Mouse (Mus musculus) heart, postnatal 0 days (tissue): ENCODE data around the gene Tpcn1. TPM values are rescaled to one million over a fixed set of nuclear protein-coding genes. Genes with fewer than 3 reads are reported as not detected.
A peak's percentile ranks its signal among the peaks of the same experiment; 100 is the strongest.

Experiments
- ATAC-seq: fragments of 200-750 bp; cut with Nextera tagmentation; 2 replicates; pipeline ENCODE4 v1.8.0; 2017; ENCODE audit warnings: low read depth, moderate number of reproducible peaks, moderate library complexity; ENCODE audit not compliant: insufficient read depth
- DNase-seq: peaks from one replicate; pipeline ENCODE4 v3.0.0-alpha.2; 2016; ENCODE audit warnings: low spot score
- H3K27ac ChIP-seq: fragments of 300-500 bp; sonication (generic); 2 replicates; pipeline ENCODE4 v1.5.1; 2014; ENCODE audit warnings: low read depth, mild to moderate bottlenecking
- H3K27me3 ChIP-seq: fragments of 300-500 bp; sonication (generic); 2 replicates; pipeline ENCODE4 v1.6.1; 2014; ENCODE audit warnings: low read length, mixed read lengths; ENCODE audit not compliant: control insufficient read depth, insufficient read depth
- H3K36me3 ChIP-seq: fragments of 300-500 bp; sonication (generic); replicated peaks from 2 replicates; pipeline ENCODE4 v1.6.1; 2014; ENCODE audit warnings: low read length, mixed read lengths; ENCODE audit not compliant: control insufficient read depth, insufficient read depth
- H3K4me1 ChIP-seq: fragments of 300-500 bp; sonication (generic); 2 replicates; pipeline ENCODE4 v1.6.1; 2014; ENCODE audit warnings: antibody characterized with exemption; ENCODE audit not compliant: control insufficient read depth, insufficient read depth
- H3K4me2 ChIP-seq: fragments of 300-500 bp; sonication (generic); 2 replicates; pipeline ENCODE4 v1.6.1; 2014; ENCODE audit warnings: low read depth, mild to moderate bottlenecking, low read length, moderate library complexity
- H3K4me3 ChIP-seq: fragments of 300-500 bp; sonication (generic); 2 replicates; pipeline ENCODE4 v1.5.1; 2014; ENCODE audit warnings: low read depth, low read length
- H3K9ac ChIP-seq: fragments of 300-500 bp; sonication (generic); replicated peaks from 2 replicates; pipeline ENCODE4 v1.6.1; 2014; ENCODE audit warnings: low read depth, low read length, mixed read lengths
- H3K9me3 ChIP-seq: fragments of 300-500 bp; sonication (generic); replicated peaks from 2 replicates; pipeline ENCODE4 v1.6.1; 2016; ENCODE audit warnings: low read length; ENCODE audit not compliant: control insufficient read depth
- CTCF ChIP-seq: IDR thresholded peaks from 2 replicates; pipeline ENCODE4 v1.5.1; 2016; ENCODE audit warnings: antibody characterized with exemption, control low read depth, low read depth
- EP300 ChIP-seq: IDR thresholded peaks from 2 replicates; pipeline ENCODE4 v1.6.1; 2016; ENCODE audit warnings: antibody characterized with exemption, low read depth
- WGBS: fragments of 180-500 bp; shearing (Covaris S2); extraction: QIAGEN DNeasy Blood & Tissue Kit; methylation state at CpG from one replicate; pipeline ENCODE4 v1.1.7; 2014; 5-methylcytosine and 5-hydroxymethylcytosine counted together
- polyA plus RNA-seq: library from polyadenylated mRNA; unstranded; fragments of >200 nt; fragmentation: Nextera tagmentation; extraction: Ambion mirVana; gene quantifications from 2 replicates; pipeline ENCODE4 v1.2.1, GENCODE M21; 2015
- total RNA-seq: library from RNA; depleted of rRNA; stranded (reverse); fragments of >200 nt; gene quantifications from 2 replicates; pipeline ENCODE4 v1.2.3, GENCODE M21; 2014; ENCODE audit warnings: low replicate concordance

Tpcn1 gene
- total and polyA plus RNA-seq, 2 experiments from 2014 or later: 11.5 to 15.8 TPM

DNA sequence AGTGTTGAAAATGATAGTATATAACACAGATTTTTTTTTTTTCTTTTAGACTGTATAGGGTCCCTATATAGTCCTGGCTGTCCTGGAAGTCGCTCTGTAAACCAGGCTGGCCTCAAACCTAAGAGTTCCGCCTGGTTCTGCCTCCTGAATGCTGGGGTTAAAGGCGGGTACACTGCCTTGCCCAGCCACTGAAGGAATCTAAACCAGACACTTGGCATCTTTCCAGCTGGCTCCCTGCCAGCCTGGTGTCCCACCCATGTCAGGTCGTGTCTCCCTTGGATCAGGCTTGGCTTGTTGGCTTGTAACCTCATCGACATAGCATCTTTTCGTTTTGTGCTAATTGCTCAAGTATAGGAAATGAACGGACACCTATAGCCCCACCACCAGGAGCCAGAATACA, 40.2 kb upstream of the Tpcn1 start:
- Histone ChIP-seq H3K4me1 (no peaks in the 10 kb centered on the region), H3K27me3 (peaks cover 6% of the 10 kb centered on the region), H3K9me3 (0 out of 2 replicates have a peak, but pooled peaks cover 5% of the 10 kb centered on the region), H3K36me3 (peaks cover 40% of the 10 kb centered on the region), H3K27ac (no peak overlapping the region), H3K4me3 (no peak overlapping the region), H3K4me2 (no peak overlapping the region), H3K9ac (no peak overlapping the region)
- TF ChIP-seq EP300 (no peak), CTCF (no peak)
- 38% methylated on average over 7 of the region's 7 CpGs for WGBS
- ATAC-seq (no peak), DNase-seq (no peak)

DNA sequence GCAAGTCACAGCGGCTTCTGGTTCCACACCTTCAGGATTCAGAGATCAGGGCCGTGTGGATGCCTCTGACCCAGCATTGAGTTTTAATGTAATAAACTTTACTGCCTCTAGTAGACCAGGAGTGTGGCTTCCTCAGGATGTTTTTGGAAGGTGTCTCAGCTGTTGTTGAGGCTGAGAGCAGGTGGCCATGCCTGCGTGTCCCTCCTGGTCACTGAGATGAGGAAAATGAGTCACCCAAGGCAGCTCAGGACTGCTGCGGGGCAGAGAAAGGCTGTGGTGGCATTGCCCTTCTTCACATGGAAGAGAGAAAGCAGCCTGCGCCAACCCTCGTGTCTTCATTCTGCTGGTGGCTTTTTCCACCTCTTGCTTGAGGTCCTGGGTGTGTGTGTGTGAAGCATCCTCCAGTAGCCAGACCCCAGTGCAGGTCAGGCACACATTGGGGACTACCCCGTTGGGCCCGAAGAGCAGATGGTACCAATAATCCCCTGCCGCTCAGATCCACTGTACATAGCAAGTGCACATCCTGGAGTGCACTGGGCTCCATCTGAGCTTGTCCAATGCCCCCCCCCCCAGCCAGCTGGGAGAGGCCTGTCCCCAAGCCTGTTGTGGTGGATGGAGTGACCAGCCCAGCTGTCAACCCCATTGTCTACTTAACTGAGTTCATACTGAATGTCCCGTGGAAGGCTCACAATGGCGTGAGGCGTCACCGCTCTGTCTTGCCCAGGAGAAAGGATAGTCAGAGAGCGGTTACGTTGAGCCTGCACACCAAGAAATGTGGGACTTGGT, 39.2 kb upstream of the Tpcn1 start:
- ATAC-seq (no peak), DNase-seq (no peak)
- no peak overlapping the region for H3K9ac ChIP-seq
- peaks cover 6% of the 10 kb centered on the region for H3K27me3 ChIP-seq
- peaks cover 48% of the 10 kb centered on the region for H3K36me3 ChIP-seq
- TF ChIP-seq EP300: no peak
- TF ChIP-seq CTCF: no peak
- H3K4me2 ChIP-seq: no peak overlapping the region
- H3K27ac ChIP-seq: no peak overlapping the region
- H3K4me1 ChIP-seq: no peaks in the 10 kb centered on the region
- WGBS: 82% methylated on average over 15 of the region's 15 CpGs
- H3K4me3 ChIP-seq: no peak overlapping the region
- H3K9me3 ChIP-seq: 0 out of 2 replicates have a peak, but pooled peaks cover 5% of the 10 kb centered on the region

DNA sequence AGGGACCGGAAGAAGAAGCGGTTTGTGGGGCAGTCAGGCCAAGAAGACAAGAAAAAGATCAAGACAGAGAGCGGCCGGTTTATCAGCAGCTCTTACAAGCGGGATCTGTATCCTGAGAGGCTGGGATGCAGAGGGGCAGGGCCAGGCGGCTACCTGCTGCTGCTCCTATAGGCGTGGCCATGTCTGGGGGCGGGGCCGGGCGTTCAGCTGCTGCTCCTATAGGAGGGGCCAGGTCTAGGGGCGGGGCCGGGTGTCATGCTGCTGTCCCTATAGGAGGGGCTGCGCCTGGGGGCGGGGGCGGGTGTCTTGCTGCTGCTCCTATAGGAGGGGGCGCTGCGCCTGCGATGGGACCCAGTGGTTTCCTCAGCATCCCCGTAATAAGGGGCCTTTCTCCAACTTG, 37.9 kb upstream of the Tpcn1 start:
- H3K36me3 ChIP-seq: peaks cover 56% of the 10 kb centered on the region
- H3K27ac ChIP-seq: no peak overlapping the region
- no peaks in the 10 kb centered on the region for H3K9me3 ChIP-seq
- no peak overlapping the region for H3K4me3 ChIP-seq
- TF ChIP-seq EP300: no peak
- no peak for TF ChIP-seq CTCF
- H3K27me3 ChIP-seq: peaks cover 6% of the 10 kb centered on the region
- H3K4me1 ChIP-seq: peaks cover 4% of the 10 kb centered on the region; the same call in 1 of the 2 replicates
- 55% methylated on average over 19 of the region's 19 CpGs for WGBS
- no peak for DNase-seq
- H3K9ac ChIP-seq: no peak overlapping the region
- ATAC-seq: no peak
- no peak overlapping the region for H3K4me2 ChIP-seq

DNA sequence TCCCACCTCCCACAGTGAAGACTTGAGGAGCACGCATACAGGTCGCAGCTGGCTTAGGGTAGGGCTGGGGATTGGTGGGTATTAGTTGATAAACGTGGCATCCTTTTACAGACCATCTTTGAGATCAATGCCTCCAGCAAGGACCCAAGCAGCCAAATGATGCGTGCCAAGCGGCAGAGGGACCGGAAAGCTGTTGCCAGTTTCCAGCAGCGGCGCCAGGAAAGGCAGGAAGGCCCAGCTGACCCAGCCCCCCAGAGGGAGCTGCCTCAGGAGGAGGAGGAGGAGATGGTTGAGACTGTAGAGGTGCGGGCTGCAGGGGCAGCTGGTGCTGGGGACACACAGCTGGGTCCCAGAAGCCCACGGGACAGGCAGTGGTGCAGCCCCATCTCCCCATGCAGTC, 36.0 kb upstream of the Tpcn1 start:
- Histone ChIP-seq H3K4me2 (no peak overlapping the region), H3K4me1 (peaks cover 4% of the 10 kb centered on the region; the same call in 1 of the 2 replicates), H3K9ac (no peak overlapping the region), H3K9me3 (no peaks in the 10 kb centered on the region), H3K27me3 (no peaks in the 10 kb centered on the region), H3K4me3 (no peak overlapping the region), H3K27ac (no peak overlapping the region), H3K36me3 (peaks cover 75% of the 10 kb centered on the region)
- ATAC-seq: no peak
- no peak for TF ChIP-seq EP300
- 89% methylated on average over 10 of the region's 10 CpGs for WGBS
- DNase-seq: no peak

DNA sequence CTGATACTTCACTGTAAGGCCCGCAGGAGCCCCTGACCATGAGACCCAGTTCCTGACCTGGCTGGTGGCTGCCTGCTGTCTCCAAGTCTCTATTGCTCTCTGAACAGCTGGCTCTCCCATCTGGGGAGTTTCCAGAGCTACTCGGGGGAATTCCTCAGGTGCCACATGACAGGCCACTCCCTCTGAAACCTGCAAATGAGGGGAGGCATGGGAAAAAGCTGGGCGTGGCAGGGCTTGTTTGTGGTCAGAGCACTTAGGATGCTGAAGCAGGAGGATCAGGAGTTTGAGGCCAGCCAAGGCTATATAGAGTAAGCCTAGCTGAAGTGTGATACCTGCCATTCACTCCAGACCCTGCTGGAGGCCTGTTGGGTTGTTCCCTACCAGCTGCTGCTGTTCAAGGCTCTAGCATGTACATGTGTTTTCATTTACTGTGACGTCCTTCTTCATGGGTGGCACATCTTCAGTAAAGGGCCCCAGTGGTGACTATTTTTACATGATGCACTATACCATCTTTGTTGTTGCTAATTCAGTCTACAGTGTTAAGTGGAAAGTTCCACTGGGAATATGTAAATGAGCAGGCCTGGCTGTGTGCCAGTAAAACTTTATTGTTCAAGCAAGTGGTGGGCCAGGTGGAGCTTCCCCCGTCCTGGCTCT, 33.9 kb upstream of the Tpcn1 start:
- Histone ChIP-seq H3K9ac (no peak overlapping the region), H3K4me1 (peaks cover 4% of the 10 kb centered on the region; the same call in 1 of the 2 replicates), H3K9me3 (no peaks in the 10 kb centered on the region), H3K27me3 (no peaks in the 10 kb centered on the region), H3K4me3 (no peak overlapping the region), H3K27ac (0 out of 2 replicates have a peak overlapping the region, but pooled peaks have one; percentile 26), H3K36me3 (peaks cover 92% of the 10 kb centered on the region), H3K4me2 (no peak overlapping the region; the same call in 1 of the 2 replicates)
- DNase-seq (peak; percentile 25), ATAC-seq (no peak)
- no peak for TF ChIP-seq EP300
- 66% methylated on average over 5 of the region's 5 CpGs for WGBS
